Mouse (Mus musculus) kidney, postnatal 36 days (tissue): ENCODE measurements around the gene Dgkg.

Source experiments
- DNase-seq, 2 experiments: peaks; one replicate each; pipeline ENCODE4 v3.0.0; 2021 to 2022; ENCODE audit warnings: mixed read lengths in 2 of 2

Gene Dgkg

GRCm38 (mm10) chr16:22493396-22493795 lies 163.6 kb downstream of the Dgkg start:
- no peak for DNase-seq

GRCm38 (mm10) chr16:22491446-22492166 lies 165.4 kb downstream of the Dgkg start:
- no peak for DNase-seq

- DNase-seq: no peak
These were observed 173.1 kb downstream of the Dgkg start for GRCm38 (mm10) chr16:22483900-22484299.

- DNase-seq: no peak
These were observed 177.7 kb downstream of the Dgkg start for GRCm38 (mm10) chr16:22479322-22479721.

- DNase-seq: peak; percentile 69 to 74
These were observed 185.3 kb downstream of the Dgkg start for GRCm38 (mm10) chr16:22471728-22472127.

- DNase-seq: no peak
These were observed 187.6 kb downstream of the Dgkg start for GRCm38 (mm10) chr16:22469385-22469784.

- no peak for DNase-seq
These were observed 189.9 kb downstream of the Dgkg start for GRCm38 (mm10) chr16:22467111-22467510.

GRCm38 (mm10) chr16:22466381-22466780 lies 190.6 kb downstream of the Dgkg start:
- DNase-seq: no peak

- DNase-seq: no peak
These were observed 194.8 kb downstream of the Dgkg start for GRCm38 (mm10) chr16:22462220-22462619.

GRCm38 (mm10) chr16:22461728-22462127 lies 195.3 kb downstream of the Dgkg start:
- DNase-seq: no peak

- DNase-seq: no peak
These were observed 196.1 kb downstream of the Dgkg start for GRCm38 (mm10) chr16:22460960-22461359.

GRCm38 (mm10) chr16:22452082-22452481 lies 204.9 kb downstream of the Dgkg start:
- no peak for DNase-seq

- DNase-seq: no peak
These were observed 208.9 kb downstream of the Dgkg start for GRCm38 (mm10) chr16:22448093-22448492.

GRCm38 (mm10) chr16:22444786-22445185 lies 212.2 kb downstream of the Dgkg start:
- no peak for DNase-seq

- no peak for DNase-seq
These were observed 214.8 kb downstream of the Dgkg start for GRCm38 (mm10) chr16:22442202-22442601.

GRCm38 (mm10) chr16:22441317-22441716 lies 215.7 kb downstream of the Dgkg start:
- DNase-seq: peak; percentile 10 to 11

GRCm38 (mm10) chr16:22440269-22440668 lies 216.8 kb downstream of the Dgkg start:
- peak; percentile 80 to 81 for DNase-seq

GRCm38 (mm10) chr16:22439499-22440177 lies 217.4 kb downstream of the Dgkg start, which contains the start of gene Etv5:
Gene Etv5 (minus strand): TSS chr16:22439719.
- peak; percentile 98 to 100 for DNase-seq

- peak; percentile 75 to 86 for DNase-seq
These were observed 218.3 kb downstream of the Dgkg start for GRCm38 (mm10) chr16:22438441-22439373.

GRCm38 (mm10) chr16:22436106-22436505 lies 220.9 kb downstream of the Dgkg start:
- no peak for DNase-seq

GRCm38 (mm10) chr16:22434530-22434929 lies 222.5 kb downstream of the Dgkg start:
- DNase-seq: no peak

- DNase-seq: no peak
These were observed 223.1 kb downstream of the Dgkg start for GRCm38 (mm10) chr16:22433944-22434343.

- no peak for DNase-seq
These were observed 225.2 kb downstream of the Dgkg start for GRCm38 (mm10) chr16:22431773-22432172.
